Mouse (Mus musculus): ENCODE results near the gene Gstcd. TPM values are rescaled to one million over a fixed set of nuclear protein-coding genes. Genes with fewer than 3 reads are reported as not detected.

The Gstcd gene
- 4.1 and 4.9 TPM in 2 replicates for polyA plus RNA-seq (2014; fragmentation: Nextera tagmentation; extraction: Ambion mirVana)

GRCm38 (mm10) chr3:133091664-133092273 is at the start of gene Gstcd, which contains the start of gene Ints12:
Gstcd (minus strand) TSS chr3:133092033.
Ints12 (plus strand) TSS chr3:133091840.
- H3K4me2 ChIP-seq (ENCODE audit: low read length) = peak within 1 kb of the TSS; percentile 68
- H3K27ac ChIP-seq (replicated peaks in 1 of 2; ENCODE audit: control insufficient read depth in 1 of 2, insufficient read depth in 1 of 2, low read depth in 2 of 2, low read length in 2 of 2) = peak within 1 kb of the TSS; percentile 90 to 97
- ATAC-seq (ENCODE audit: insufficient number of reproducible peaks, insufficient read depth, low FRiP score, low read depth) = peak; percentile 98
- H3K4me1 ChIP-seq (ENCODE audit: control insufficient read depth in 2 of 2, insufficient read depth in 2 of 2, low read length in 2 of 2) = peaks cover 0 to 14% of the 10 kb centered on the region in 2 experiments; a peak in 2 of 4 replicates
- H3K36me3 ChIP-seq (ENCODE audit: control insufficient read depth, insufficient read depth, low read length) = peaks cover 3% of the 10 kb centered on the region
- no peaks in the 10 kb centered on the region for H3K9me3 ChIP-seq (ENCODE audit: control insufficient read depth, low read length)
- peak within 1 kb of the TSS; percentile 90 to 99 for H3K4me3 ChIP-seq (ENCODE audit: control insufficient read depth in 1 of 2, insufficient read depth in 1 of 2, low read depth in 1 of 2, low read length in 2 of 2)
- H3K9ac ChIP-seq (ENCODE audit: low read length) = peak within 1 kb of the TSS; percentile 96
- H3K27me3 ChIP-seq (ENCODE audit: control insufficient read depth, insufficient read depth, low read length) = no peaks in the 10 kb centered on the region
- under 1% methylated on average over 53 of the region's 53 CpGs for WGBS

GRCm38 (mm10) chr3:133132611-133133010 is 40.8 kb upstream of the Gstcd start:
- Histone ChIP-seq H3K36me3 (ENCODE audit: control insufficient read depth, insufficient read depth, low read length) (no peaks in the 10 kb centered on the region), H3K27me3 (ENCODE audit: control insufficient read depth, insufficient read depth, low read length) (no peaks in the 10 kb centered on the region), H3K4me2 (ENCODE audit: low read length) (no peak overlapping the region), H3K27ac (replicated peaks in 1 of 2; ENCODE audit: control insufficient read depth in 1 of 2, insufficient read depth in 1 of 2, low read depth in 2 of 2, low read length in 2 of 2) (no peak overlapping the region), H3K9me3 (ENCODE audit: control insufficient read depth, low read length) (no peaks in the 10 kb centered on the region), H3K9ac (ENCODE audit: low read length) (no peak overlapping the region), H3K4me3 (ENCODE audit: control insufficient read depth in 1 of 2, insufficient read depth in 1 of 2, low read depth in 1 of 2, low read length in 2 of 2) (no peak overlapping the region), H3K4me1 (ENCODE audit: control insufficient read depth in 2 of 2, insufficient read depth in 2 of 2, low read length in 2 of 2) (no peaks in the 10 kb centered on the region)
- 70% methylated on average over 8 of the region's 8 CpGs for WGBS
- ATAC-seq (ENCODE audit: insufficient number of reproducible peaks, insufficient read depth, low FRiP score, low read depth) = no peak

- WGBS = 92% methylated on average over 5 of the region's 5 CpGs
- no peak for ATAC-seq (ENCODE audit: insufficient number of reproducible peaks, insufficient read depth, low FRiP score, low read depth)
Observed at GRCm38 (mm10) chr3:133131372-133131771, 39.5 kb upstream of the Gstcd start.

GRCm38 (mm10) chr3:133113281-133113680 is 21.4 kb upstream of the Gstcd start:
- no peaks in the 10 kb centered on the region for H3K27me3 ChIP-seq (ENCODE audit: control insufficient read depth, insufficient read depth, low read length)
- H3K9me3 ChIP-seq (ENCODE audit: control insufficient read depth, low read length) = no peaks in the 10 kb centered on the region
- H3K27ac ChIP-seq (replicated peaks in 1 of 2; ENCODE audit: control insufficient read depth in 1 of 2, insufficient read depth in 1 of 2, low read depth in 2 of 2, low read length in 2 of 2) = no peak overlapping the region
- no peak overlapping the region for H3K4me3 ChIP-seq (ENCODE audit: control insufficient read depth in 1 of 2, insufficient read depth in 1 of 2, low read depth in 1 of 2, low read length in 2 of 2)
- H3K4me1 ChIP-seq (ENCODE audit: control insufficient read depth in 2 of 2, insufficient read depth in 2 of 2, low read length in 2 of 2) = no peaks in the 10 kb centered on the region
- no peak overlapping the region for H3K9ac ChIP-seq (ENCODE audit: low read length)
- no peak for ATAC-seq (ENCODE audit: insufficient number of reproducible peaks, insufficient read depth, low FRiP score, low read depth)
- WGBS = 39% methylated on average over 1 of the region's 1 CpGs
- H3K4me2 ChIP-seq (ENCODE audit: low read length) = no peak overlapping the region
- H3K36me3 ChIP-seq (ENCODE audit: control insufficient read depth, insufficient read depth, low read length) = peaks cover 17% of the 10 kb centered on the region

More at GRCm38 (mm10) chr3:133131372-133131771, 39.5 kb upstream of the Gstcd start:
- H3K36me3 ChIP-seq (ENCODE audit: control insufficient read depth, insufficient read depth, low read length) = no peaks in the 10 kb centered on the region
- no peaks in the 10 kb centered on the region for H3K4me1 ChIP-seq (ENCODE audit: control insufficient read depth in 2 of 2, insufficient read depth in 2 of 2, low read length in 2 of 2)
- no peak overlapping the region for H3K4me3 ChIP-seq (ENCODE audit: control insufficient read depth in 1 of 2, insufficient read depth in 1 of 2, low read depth in 1 of 2, low read length in 2 of 2)
- no peaks in the 10 kb centered on the region for H3K9me3 ChIP-seq (ENCODE audit: control insufficient read depth, low read length)
- H3K9ac ChIP-seq (ENCODE audit: low read length) = no peak overlapping the region
- H3K4me2 ChIP-seq (ENCODE audit: low read length) = no peak overlapping the region
- H3K27ac ChIP-seq (replicated peaks in 1 of 2; ENCODE audit: control insufficient read depth in 1 of 2, insufficient read depth in 1 of 2, low read depth in 2 of 2, low read length in 2 of 2) = no peak overlapping the region
- no peaks in the 10 kb centered on the region for H3K27me3 ChIP-seq (ENCODE audit: control insufficient read depth, insufficient read depth, low read length)

GRCm38 (mm10) chr3:133111741-133112140 is 19.9 kb upstream of the Gstcd start:
- no peaks in the 10 kb centered on the region for H3K4me1 ChIP-seq (ENCODE audit: control insufficient read depth in 2 of 2, insufficient read depth in 2 of 2, low read length in 2 of 2)
- 23% methylated on average over 2 of the region's 2 CpGs for WGBS
- ATAC-seq (ENCODE audit: insufficient number of reproducible peaks, insufficient read depth, low FRiP score, low read depth) = no peak
- no peak overlapping the region for H3K9ac ChIP-seq (ENCODE audit: low read length)
- no peaks in the 10 kb centered on the region for H3K9me3 ChIP-seq (ENCODE audit: control insufficient read depth, low read length)
- peaks cover 32% of the 10 kb centered on the region for H3K36me3 ChIP-seq (ENCODE audit: control insufficient read depth, insufficient read depth, low read length)
- no peak overlapping the region for H3K27ac ChIP-seq (replicated peaks in 1 of 2; ENCODE audit: control insufficient read depth in 1 of 2, insufficient read depth in 1 of 2, low read depth in 2 of 2, low read length in 2 of 2)
- no peak overlapping the region for H3K4me2 ChIP-seq (ENCODE audit: low read length)
- no peak overlapping the region for H3K4me3 ChIP-seq (ENCODE audit: control insufficient read depth in 1 of 2, insufficient read depth in 1 of 2, low read depth in 1 of 2, low read length in 2 of 2)
- H3K27me3 ChIP-seq (ENCODE audit: control insufficient read depth, insufficient read depth, low read length) = no peaks in the 10 kb centered on the region

GRCm38 (mm10) chr3:133109844-133110243 is 18.0 kb upstream of the Gstcd start:
- no peak for ATAC-seq (ENCODE audit: insufficient number of reproducible peaks, insufficient read depth, low FRiP score, low read depth)
- H3K4me2 ChIP-seq (ENCODE audit: low read length) = no peak overlapping the region
- H3K27ac ChIP-seq (replicated peaks in 1 of 2; ENCODE audit: control insufficient read depth in 1 of 2, insufficient read depth in 1 of 2, low read depth in 2 of 2, low read length in 2 of 2) = no peak overlapping the region
- H3K9ac ChIP-seq (ENCODE audit: low read length) = no peak overlapping the region
- H3K9me3 ChIP-seq (ENCODE audit: control insufficient read depth, low read length) = no peaks in the 10 kb centered on the region
- no peak overlapping the region for H3K4me3 ChIP-seq (ENCODE audit: control insufficient read depth in 1 of 2, insufficient read depth in 1 of 2, low read depth in 1 of 2, low read length in 2 of 2)
- no peaks in the 10 kb centered on the region for H3K4me1 ChIP-seq (ENCODE audit: control insufficient read depth in 2 of 2, insufficient read depth in 2 of 2, low read length in 2 of 2)
- 91% methylated on average over 4 of the region's 4 CpGs for WGBS
- peaks cover 47% of the 10 kb centered on the region for H3K36me3 ChIP-seq (ENCODE audit: control insufficient read depth, insufficient read depth, low read length)
- no peaks in the 10 kb centered on the region for H3K27me3 ChIP-seq (ENCODE audit: control insufficient read depth, insufficient read depth, low read length)

GRCm38 (mm10) chr3:133108731-133109130 is 16.9 kb upstream of the Gstcd start:
- Histone ChIP-seq H3K4me1 (ENCODE audit: control insufficient read depth in 2 of 2, insufficient read depth in 2 of 2, low read length in 2 of 2) (no peaks in the 10 kb centered on the region), H3K27ac (replicated peaks in 1 of 2; ENCODE audit: control insufficient read depth in 1 of 2, insufficient read depth in 1 of 2, low read depth in 2 of 2, low read length in 2 of 2) (no peak overlapping the region), H3K27me3 (ENCODE audit: control insufficient read depth, insufficient read depth, low read length) (no peaks in the 10 kb centered on the region), H3K4me2 (ENCODE audit: low read length) (no peak overlapping the region), H3K9me3 (ENCODE audit: control insufficient read depth, low read length) (no peaks in the 10 kb centered on the region), H3K4me3 (ENCODE audit: control insufficient read depth in 1 of 2, insufficient read depth in 1 of 2, low read depth in 1 of 2, low read length in 2 of 2) (no peak overlapping the region), H3K9ac (ENCODE audit: low read length) (no peak overlapping the region), H3K36me3 (ENCODE audit: control insufficient read depth, insufficient read depth, low read length) (peaks cover 55% of the 10 kb centered on the region)
- no peak for ATAC-seq (ENCODE audit: insufficient number of reproducible peaks, insufficient read depth, low FRiP score, low read depth)
- 90% methylated on average over 4 of the region's 4 CpGs for WGBS

- ATAC-seq (ENCODE audit: insufficient number of reproducible peaks, insufficient read depth, low FRiP score, low read depth) = no peak
- Histone ChIP-seq H3K4me1 (ENCODE audit: control insufficient read depth in 2 of 2, insufficient read depth in 2 of 2, low read length in 2 of 2) (no peaks in the 10 kb centered on the region), H3K4me3 (ENCODE audit: control insufficient read depth in 1 of 2, insufficient read depth in 1 of 2, low read depth in 1 of 2, low read length in 2 of 2) (no peak overlapping the region), H3K27ac (replicated peaks in 1 of 2; ENCODE audit: control insufficient read depth in 1 of 2, insufficient read depth in 1 of 2, low read depth in 2 of 2, low read length in 2 of 2) (no peak overlapping the region), H3K9me3 (ENCODE audit: control insufficient read depth, low read length) (no peaks in the 10 kb centered on the region), H3K36me3 (ENCODE audit: control insufficient read depth, insufficient read depth, low read length) (peaks cover 84% of the 10 kb centered on the region), H3K27me3 (ENCODE audit: control insufficient read depth, insufficient read depth, low read length) (no peaks in the 10 kb centered on the region), H3K9ac (ENCODE audit: low read length) (no peak overlapping the region), H3K4me2 (ENCODE audit: low read length) (no peak overlapping the region)
- WGBS = 92% methylated on average over 3 of the region's 3 CpGs
Observed at GRCm38 (mm10) chr3:133104436-133104835, 12.6 kb upstream of the Gstcd start.
